Mouse (Mus musculus): ENCODE results near the gene Slc26a9. TPM values are rescaled to one million over a fixed set of nuclear protein-coding genes. Genes with fewer than 3 reads are reported as not detected.

Slc26a9 gene
- polyA plus RNA-seq, 1 experiment from 2014 or later: 0.04 TPM

GRCm38 (mm10) chr1:131730639-131731437 is 13.0 kb upstream of the Slc26a9 start:
- Histone ChIP-seq H3K4me1 (ENCODE audit: control insufficient read depth, insufficient read depth, low read length) (no peaks in the 10 kb centered on the region), H3K4me2 (ENCODE audit: low read length) (no peak overlapping the region), H3K36me3 (ENCODE audit: control insufficient read depth, insufficient read depth, low read length) (no peaks in the 10 kb centered on the region), H3K9ac (ENCODE audit: low read depth, low read length) (no peak overlapping the region), H3K27ac (ENCODE audit: low read length) (no peak overlapping the region), H3K27me3 (ENCODE audit: control insufficient read depth, insufficient read depth, low read depth, low read length) (no peaks in the 10 kb centered on the region), H3K4me3 (ENCODE audit: low read depth, low read length) (no peak overlapping the region), H3K9me3 (replicated peaks; ENCODE audit: control insufficient read depth, low read length, poor library complexity, severe bottlenecking) (no peaks in the 10 kb centered on the region)
- 86% methylated on average over 12 of the region's 12 CpGs for WGBS
- no peak for ATAC-seq

GRCm38 (mm10) chr1:131733474-131734180 is 10.2 kb upstream of the Slc26a9 start:
- no peak overlapping the region for H3K9ac ChIP-seq (ENCODE audit: low read depth, low read length)
- no peak overlapping the region for H3K27ac ChIP-seq (ENCODE audit: low read length)
- no peak for ATAC-seq
- 41% methylated on average over 13 of the region's 13 CpGs for WGBS
- H3K4me3 ChIP-seq (ENCODE audit: low read depth, low read length): no peak overlapping the region
- no peaks in the 10 kb centered on the region for H3K4me1 ChIP-seq (ENCODE audit: control insufficient read depth, insufficient read depth, low read length)
- H3K4me2 ChIP-seq (ENCODE audit: low read length): no peak overlapping the region
- H3K36me3 ChIP-seq (ENCODE audit: control insufficient read depth, insufficient read depth, low read length): no peaks in the 10 kb centered on the region
- no peaks in the 10 kb centered on the region for H3K9me3 ChIP-seq (replicated peaks; ENCODE audit: control insufficient read depth, low read length, poor library complexity, severe bottlenecking)
- no peaks in the 10 kb centered on the region for H3K27me3 ChIP-seq (ENCODE audit: control insufficient read depth, insufficient read depth, low read depth, low read length)

- H3K4me2 ChIP-seq (ENCODE audit: low read length): no peak overlapping the region
- no peaks in the 10 kb centered on the region for H3K4me1 ChIP-seq (ENCODE audit: control insufficient read depth, insufficient read depth, low read length)
- no peaks in the 10 kb centered on the region for H3K36me3 ChIP-seq (ENCODE audit: control insufficient read depth, insufficient read depth, low read length)
- H3K27me3 ChIP-seq (ENCODE audit: control insufficient read depth, insufficient read depth, low read depth, low read length): no peaks in the 10 kb centered on the region
- 94% methylated on average over 6 of the region's 6 CpGs for WGBS
- no peak overlapping the region for H3K9ac ChIP-seq (ENCODE audit: low read depth, low read length)
- H3K4me3 ChIP-seq (ENCODE audit: low read depth, low read length): no peak overlapping the region
- ATAC-seq: no peak
- no peaks in the 10 kb centered on the region for H3K9me3 ChIP-seq (replicated peaks; ENCODE audit: control insufficient read depth, low read length, poor library complexity, severe bottlenecking)
- no peak overlapping the region for H3K27ac ChIP-seq (ENCODE audit: low read length)
Measured at GRCm38 (mm10) chr1:131734657-131735273, 9.1 kb upstream of the Slc26a9 start.

- Histone ChIP-seq H3K36me3 (ENCODE audit: control insufficient read depth, insufficient read depth, low read length) (no peaks in the 10 kb centered on the region), H3K4me2 (ENCODE audit: low read length) (no peak overlapping the region), H3K9ac (ENCODE audit: low read depth, low read length) (no peak overlapping the region), H3K9me3 (replicated peaks; ENCODE audit: control insufficient read depth, low read length, poor library complexity, severe bottlenecking) (no peaks in the 10 kb centered on the region), H3K4me1 (ENCODE audit: control insufficient read depth, insufficient read depth, low read length) (no peaks in the 10 kb centered on the region), H3K4me3 (ENCODE audit: low read depth, low read length) (no peak overlapping the region), H3K27me3 (ENCODE audit: control insufficient read depth, insufficient read depth, low read depth, low read length) (no peaks in the 10 kb centered on the region), H3K27ac (ENCODE audit: low read length) (no peak overlapping the region)
- WGBS: 93% methylated on average over 9 of the region's 9 CpGs
- ATAC-seq: no peak
Measured at GRCm38 (mm10) chr1:131736494-131736893, 7.3 kb upstream of the Slc26a9 start.

DNA sequence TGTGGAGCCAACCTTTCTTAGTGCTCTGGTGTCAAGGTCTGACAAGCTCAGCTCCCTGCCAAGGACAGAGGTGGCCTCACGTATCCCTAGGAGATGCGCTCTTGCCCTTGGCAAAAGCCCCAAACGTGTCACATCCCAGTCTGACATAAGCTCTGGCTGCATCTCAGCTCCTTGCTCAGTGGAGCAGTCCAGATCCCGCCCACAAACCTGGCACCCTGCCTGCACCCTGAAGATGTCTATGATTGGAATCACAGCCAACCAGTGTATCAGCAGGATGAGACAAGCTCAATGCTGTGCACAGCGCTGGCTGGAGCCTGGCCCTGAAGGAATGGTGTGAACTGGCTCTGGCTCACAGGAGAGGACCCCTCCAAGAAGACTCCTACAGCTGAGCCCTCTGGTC is 6.6 kb upstream of the Slc26a9 start:
- ATAC-seq: no peak
- no peaks in the 10 kb centered on the region for H3K4me1 ChIP-seq (ENCODE audit: control insufficient read depth, insufficient read depth, low read length)
- WGBS: 63% methylated on average over 5 of the region's 5 CpGs
- H3K4me3 ChIP-seq (ENCODE audit: low read depth, low read length): no peak overlapping the region
- H3K9me3 ChIP-seq (replicated peaks; ENCODE audit: control insufficient read depth, low read length, poor library complexity, severe bottlenecking): no peaks in the 10 kb centered on the region
- no peak overlapping the region for H3K4me2 ChIP-seq (ENCODE audit: low read length)
- H3K27me3 ChIP-seq (ENCODE audit: control insufficient read depth, insufficient read depth, low read depth, low read length): no peaks in the 10 kb centered on the region
- H3K27ac ChIP-seq (ENCODE audit: low read length): no peak overlapping the region
- no peak overlapping the region for H3K9ac ChIP-seq (ENCODE audit: low read depth, low read length)
- no peaks in the 10 kb centered on the region for H3K36me3 ChIP-seq (ENCODE audit: control insufficient read depth, insufficient read depth, low read length)

DNA sequence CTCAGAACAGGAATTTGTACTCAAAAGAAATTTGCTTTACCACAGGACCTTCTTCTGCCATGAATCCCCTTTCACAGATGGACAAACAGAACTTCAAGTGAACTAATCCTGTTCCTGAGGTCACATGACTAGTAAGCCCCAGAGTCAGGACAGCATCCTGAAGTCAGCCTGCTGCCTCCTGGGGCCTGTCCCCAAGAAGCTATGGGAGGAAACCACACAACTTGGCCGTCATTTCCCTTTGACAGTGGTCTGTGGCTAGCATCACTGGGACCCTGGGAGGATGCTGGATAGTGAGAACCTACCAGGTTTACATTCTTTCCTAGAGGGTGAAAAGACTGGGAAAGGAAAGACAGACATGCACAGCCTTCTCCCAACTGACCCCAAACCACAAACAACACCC is 5.1 kb upstream of the Slc26a9 start:
- Histone ChIP-seq H3K9me3 (replicated peaks; ENCODE audit: control insufficient read depth, low read length, poor library complexity, severe bottlenecking) (no peaks in the 10 kb centered on the region), H3K4me3 (ENCODE audit: low read depth, low read length) (no peak overlapping the region), H3K27ac (ENCODE audit: low read length) (no peak overlapping the region), H3K4me2 (ENCODE audit: low read length) (no peak overlapping the region), H3K9ac (ENCODE audit: low read depth, low read length) (no peak overlapping the region), H3K36me3 (ENCODE audit: control insufficient read depth, insufficient read depth, low read length) (no peaks in the 10 kb centered on the region), H3K4me1 (ENCODE audit: control insufficient read depth, insufficient read depth, low read length) (no peaks in the 10 kb centered on the region), H3K27me3 (ENCODE audit: control insufficient read depth, insufficient read depth, low read depth, low read length) (no peaks in the 10 kb centered on the region)
- ATAC-seq: no peak
- WGBS: 94% methylated on average over 1 of the region's 1 CpGs

DNA sequence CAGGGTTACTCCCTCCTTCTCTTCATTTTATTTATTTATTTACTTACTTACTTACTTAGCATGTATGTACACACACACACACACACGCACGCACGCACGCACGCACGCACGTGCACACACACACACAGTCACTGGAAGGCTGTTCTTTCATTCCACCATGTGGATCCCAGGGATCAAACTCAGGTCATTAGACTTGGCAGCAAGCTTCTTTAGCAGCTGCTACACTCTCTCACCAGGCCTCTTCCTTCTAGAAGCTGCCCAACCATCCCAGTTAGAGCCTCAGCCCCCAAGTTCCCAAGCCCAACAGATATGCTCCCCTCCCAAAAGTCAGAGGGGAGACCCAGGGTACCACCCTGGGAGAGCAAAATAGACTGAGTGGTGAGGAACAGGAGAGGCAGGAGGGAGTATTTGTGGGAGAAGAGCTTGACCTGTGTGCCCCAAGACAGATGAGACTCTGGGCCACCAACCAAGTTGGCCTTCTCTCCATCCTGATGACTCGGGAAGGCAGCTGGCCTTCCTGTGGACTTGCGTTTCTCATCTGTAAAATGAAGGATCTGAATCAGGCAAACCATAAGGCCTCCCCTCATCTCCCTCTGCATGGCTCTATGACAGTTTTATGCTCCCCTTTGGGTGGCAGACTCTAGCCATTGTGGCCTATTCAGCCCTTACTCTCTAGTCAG is 4.2 kb upstream of the Slc26a9 start:
- no peak overlapping the region for H3K4me2 ChIP-seq (ENCODE audit: low read length)
- no peaks in the 10 kb centered on the region for H3K9me3 ChIP-seq (replicated peaks; ENCODE audit: control insufficient read depth, low read length, poor library complexity, severe bottlenecking)
- no peak overlapping the region for H3K4me3 ChIP-seq (ENCODE audit: low read depth, low read length)
- H3K27me3 ChIP-seq (ENCODE audit: control insufficient read depth, insufficient read depth, low read depth, low read length): no peaks in the 10 kb centered on the region
- no peaks in the 10 kb centered on the region for H3K36me3 ChIP-seq (ENCODE audit: control insufficient read depth, insufficient read depth, low read length)
- no peak for ATAC-seq
- H3K27ac ChIP-seq (ENCODE audit: low read length): no peak overlapping the region
- 95% methylated on average over 9 of the region's 9 CpGs for WGBS
- H3K9ac ChIP-seq (ENCODE audit: low read depth, low read length): no peak overlapping the region
- H3K4me1 ChIP-seq (ENCODE audit: control insufficient read depth, insufficient read depth, low read length): no peaks in the 10 kb centered on the region

- Histone ChIP-seq H3K27ac (ENCODE audit: low read length) (no peak overlapping the region), H3K4me2 (ENCODE audit: low read length) (no peak overlapping the region), H3K4me1 (ENCODE audit: control insufficient read depth, insufficient read depth, low read length) (no peaks in the 10 kb centered on the region), H3K9me3 (replicated peaks; ENCODE audit: control insufficient read depth, low read length, poor library complexity, severe bottlenecking) (no peaks in the 10 kb centered on the region), H3K9ac (ENCODE audit: low read depth, low read length) (no peak overlapping the region), H3K4me3 (ENCODE audit: low read depth, low read length) (no peak overlapping the region), H3K27me3 (ENCODE audit: control insufficient read depth, insufficient read depth, low read depth, low read length) (no peaks in the 10 kb centered on the region), H3K36me3 (ENCODE audit: control insufficient read depth, insufficient read depth, low read length) (no peaks in the 10 kb centered on the region)
- no peak for ATAC-seq
- WGBS: 70% methylated on average over 5 of the region's 5 CpGs
Measured at GRCm38 (mm10) chr1:131745391-131745790, 1.6 kb downstream of the Slc26a9 start.

Data from midbrain, embryonic 16.5 days (tissue).